Mouse (Mus musculus) heart, embryonic 10.5 days (tissue): Measurements from ENCODE around the gene 4930595D18Rik. TPM values are rescaled to one million over a fixed set of nuclear protein-coding genes. Genes with fewer than 3 reads are reported as not detected.
A peak's percentile ranks its signal among the peaks of the same experiment; 100 is the strongest.

Source experiments
- DNase-seq: peaks from one replicate; pipeline ENCODE4 v3.0.0-alpha.2; 2017; ENCODE audit warnings: low spot score
- H3K27ac ChIP-seq: fragments of 300-500 bp; sonication (generic); 2 replicates; pipeline ENCODE4 v1.5.1; 2016; ENCODE audit warnings: mild to moderate bottlenecking
- H3K27me3 ChIP-seq: fragments of 300-500 bp; sonication (generic); 2 replicates; pipeline ENCODE4 v1.6.1; 2016; ENCODE audit warnings: mild to moderate bottlenecking; ENCODE audit not compliant: poor library complexity, insufficient read depth, severe bottlenecking
- H3K36me3 ChIP-seq: fragments of 300-500 bp; sonication (generic); 2 replicates; pipeline ENCODE4 v1.6.1; 2016; ENCODE audit warnings: mild to moderate bottlenecking, moderate library complexity
- H3K4me1 ChIP-seq: fragments of 300-500 bp; sonication (generic); 2 replicates; pipeline ENCODE4 v1.6.1; 2016; ENCODE audit warnings: mild to moderate bottlenecking
- H3K4me3 ChIP-seq: fragments of 300-500 bp; sonication (generic); 2 replicates; pipeline ENCODE4 v1.5.1; 2016; ENCODE audit warnings: mild to moderate bottlenecking, moderate library complexity
- H3K9me3 ChIP-seq: fragments of 300-500 bp; sonication (generic); 2 replicates; pipeline ENCODE4 v1.6.1; 2016; ENCODE audit warnings: mild to moderate bottlenecking, moderate library complexity
- WGBS: fragments of 180-500 bp; shearing (Covaris S2); methylation state at CpG from one replicate; pipeline ENCODE4 v1.1.7; 2016; 5-methylcytosine and 5-hydroxymethylcytosine counted together
- polyA plus RNA-seq: library from polyadenylated mRNA; unstranded; fragments of >200 nt; fragmentation: Nextera tagmentation; extraction: Ambion mirVana; gene quantifications from 2 replicates; pipeline ENCODE4 v1.2.1, GENCODE M21; 2016

The 4930595D18Rik gene
- polyA plus RNA-seq: not detected in 2 replicates

DNA sequence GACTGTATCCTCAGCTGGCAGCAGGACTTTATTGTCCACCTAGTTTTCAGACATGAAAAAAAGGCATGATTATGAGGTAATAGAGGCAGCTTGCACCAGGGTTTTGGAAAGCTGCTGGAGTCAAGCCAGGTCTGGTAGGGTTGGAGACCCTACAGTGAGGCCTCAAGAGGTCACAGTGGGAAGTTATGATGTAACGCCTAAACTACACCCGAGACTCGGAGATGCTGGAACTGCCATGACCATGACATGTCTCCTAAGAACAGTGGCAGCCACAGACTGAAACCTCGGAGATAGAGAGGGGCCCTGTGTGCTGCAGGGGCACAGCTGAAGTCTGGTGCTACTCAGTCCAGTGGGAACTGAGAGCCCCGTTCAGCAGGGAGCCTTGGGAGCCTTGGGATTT, at the start of gene 4930595D18Rik:
TSS of gene 4930595D18Rik (minus strand) at position 16 of the 400 bp plus-strand sequence.
- no peak within 1 kb of the TSS for H3K4me3 ChIP-seq
- H3K36me3 ChIP-seq: no peaks in the 10 kb centered on the region
- no peaks in the 10 kb centered on the region for H3K27me3 ChIP-seq
- WGBS: 58% methylated on average over 5 of the region's 5 CpGs
- H3K9me3 ChIP-seq: no peaks in the 10 kb centered on the region
- DNase-seq: no peak
- H3K4me1 ChIP-seq: peaks cover 14% of the 10 kb centered on the region; the same call in 1 of the 2 replicates
- H3K27ac ChIP-seq: no peak within 1 kb of the TSS

DNA sequence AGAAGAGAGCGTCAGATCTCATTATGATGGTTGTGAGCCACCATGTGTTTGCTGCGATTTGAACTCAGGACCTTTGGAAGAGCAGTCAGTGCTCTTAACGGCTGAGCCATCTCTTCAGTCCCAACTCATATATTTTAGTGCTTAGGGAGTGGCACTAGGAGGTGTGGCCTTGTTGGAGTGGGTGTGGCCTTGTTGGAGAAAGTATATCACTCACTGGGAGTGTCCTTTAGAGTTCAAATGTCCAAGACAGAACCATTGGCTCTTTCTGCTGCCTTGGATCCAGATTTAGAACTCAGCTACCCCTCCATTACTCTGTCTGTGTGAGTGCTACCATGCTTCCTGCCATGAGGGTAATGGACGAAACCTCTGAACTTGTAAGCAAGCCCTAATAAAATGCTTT, 49.5 kb upstream of the 4930595D18Rik start:
- no peak for DNase-seq
- WGBS: 88% methylated on average over 4 of the region's 4 CpGs
- peak overlapping the region; percentile 2; the same call in 1 of the 2 replicates for H3K27ac ChIP-seq
- H3K9me3 ChIP-seq: no peaks in the 10 kb centered on the region
- H3K4me1 ChIP-seq: peaks cover 19% of the 10 kb centered on the region
- peaks cover 17% of the 10 kb centered on the region for H3K36me3 ChIP-seq
- no peaks in the 10 kb centered on the region for H3K27me3 ChIP-seq
- H3K4me3 ChIP-seq: no peak overlapping the region

- WGBS: 89% methylated on average over 2 of the region's 2 CpGs
- H3K27me3 ChIP-seq: no peaks in the 10 kb centered on the region
Observed at GRCm38 (mm10) chr12:111230793-111231192, 46.5 kb upstream of the 4930595D18Rik start.

DNA sequence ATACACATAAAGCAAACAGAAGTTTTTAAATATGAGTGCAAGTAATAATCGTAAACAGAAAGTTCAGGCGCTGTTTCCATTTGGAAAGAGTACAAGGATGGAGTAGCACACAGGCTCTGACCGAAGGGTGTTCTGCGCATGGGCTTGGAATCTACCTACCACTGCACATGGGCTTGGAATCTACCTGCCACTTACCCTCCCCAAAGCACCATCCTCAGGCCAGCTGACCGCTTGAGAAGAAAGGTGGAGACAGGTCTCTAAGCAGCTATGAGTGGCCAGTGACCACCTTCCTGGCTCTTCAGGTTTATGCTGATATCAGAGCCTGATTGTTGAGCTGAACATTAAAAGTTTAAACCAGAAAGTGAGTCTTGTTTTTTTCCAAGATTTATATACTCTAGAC, 44.2 kb upstream of the 4930595D18Rik start:
- no peaks in the 10 kb centered on the region for H3K27me3 ChIP-seq
- H3K36me3 ChIP-seq: no peaks in the 10 kb centered on the region
- H3K27ac ChIP-seq: no peak overlapping the region
- H3K4me1 ChIP-seq: peaks cover 16% of the 10 kb centered on the region
- H3K9me3 ChIP-seq: no peaks in the 10 kb centered on the region
- H3K4me3 ChIP-seq: no peak overlapping the region
- DNase-seq: no peak
- 88% methylated on average over 5 of the region's 5 CpGs for WGBS

More at GRCm38 (mm10) chr12:111230793-111231192, 46.5 kb upstream of the 4930595D18Rik start:
- no peak for DNase-seq
- H3K4me3 ChIP-seq: no peak overlapping the region
- H3K9me3 ChIP-seq: no peaks in the 10 kb centered on the region
- peaks cover 12% of the 10 kb centered on the region for H3K4me1 ChIP-seq
- 0 out of 2 replicates have a peak, but pooled peaks cover 1% of the 10 kb centered on the region for H3K36me3 ChIP-seq
- H3K27ac ChIP-seq: no peak overlapping the region

DNA sequence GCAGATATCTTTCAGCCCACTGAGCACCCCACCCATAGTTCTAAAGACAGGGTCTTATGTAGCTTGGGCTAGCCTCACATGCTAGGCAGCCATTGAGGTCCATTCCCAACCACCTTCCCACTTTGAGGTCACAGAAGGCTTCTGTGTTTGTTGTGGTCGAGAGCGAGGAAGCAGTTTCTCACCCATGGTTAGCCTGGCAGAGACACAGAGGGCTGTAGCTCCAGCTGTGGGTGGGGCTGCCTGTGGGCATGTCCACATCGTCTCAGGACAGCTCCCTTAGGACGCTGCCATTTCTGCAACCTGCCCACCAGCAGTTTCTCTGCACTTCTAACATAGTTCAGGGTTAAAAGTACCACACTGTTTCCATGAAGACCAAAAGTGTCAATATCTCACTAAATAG, 43.1 kb upstream of the 4930595D18Rik start:
- Histone ChIP-seq H3K4me3 (no peak overlapping the region), H3K27me3 (no peaks in the 10 kb centered on the region), H3K27ac (no peak overlapping the region), H3K9me3 (no peaks in the 10 kb centered on the region), H3K36me3 (peaks cover 2% of the 10 kb centered on the region), H3K4me1 (peaks cover 16% of the 10 kb centered on the region)
- 67% methylated on average over 4 of the region's 4 CpGs for WGBS
- DNase-seq: no peak

- no peak for DNase-seq
- WGBS: 65% methylated on average over 10 of the region's 10 CpGs
- peaks cover 8% of the 10 kb centered on the region; the same call in 1 of the 2 replicates for H3K9me3 ChIP-seq
- H3K4me3 ChIP-seq: no peak overlapping the region
- H3K27me3 ChIP-seq: no peaks in the 10 kb centered on the region
- H3K4me1 ChIP-seq: peaks cover 16% of the 10 kb centered on the region
- H3K27ac ChIP-seq: no peak overlapping the region
- H3K36me3 ChIP-seq: peaks cover 21% of the 10 kb centered on the region
Observed at GRCm38 (mm10) chr12:111225197-111225780, 41.0 kb upstream of the 4930595D18Rik start.

GRCm38 (mm10) chr12:111218867-111219266, 34.6 kb upstream of the 4930595D18Rik start:
- DNase-seq: no peak
- 90% methylated on average over 6 of the region's 6 CpGs for WGBS
- peaks cover 28% of the 10 kb centered on the region for H3K36me3 ChIP-seq
- peaks cover 8% of the 10 kb centered on the region; the same call in 1 of the 2 replicates for H3K9me3 ChIP-seq
- no peak overlapping the region for H3K27ac ChIP-seq
- no peak overlapping the region for H3K4me3 ChIP-seq
- no peaks in the 10 kb centered on the region for H3K27me3 ChIP-seq
- H3K4me1 ChIP-seq: 0 out of 2 replicates have a peak, but pooled peaks cover 1% of the 10 kb centered on the region

GRCm38 (mm10) chr12:111211729-111212128, 27.4 kb upstream of the 4930595D18Rik start:
- 0 out of 2 replicates have a peak, but pooled peaks cover 7% of the 10 kb centered on the region for H3K4me1 ChIP-seq
- H3K36me3 ChIP-seq: no peaks in the 10 kb centered on the region
- H3K9me3 ChIP-seq: no peaks in the 10 kb centered on the region
- no peak overlapping the region for H3K27ac ChIP-seq
- 77% methylated on average over 5 of the region's 5 CpGs for WGBS
- no peaks in the 10 kb centered on the region for H3K27me3 ChIP-seq
- DNase-seq: no peak
- no peak overlapping the region for H3K4me3 ChIP-seq

- H3K4me1 ChIP-seq: no peaks in the 10 kb centered on the region
- H3K36me3 ChIP-seq: no peaks in the 10 kb centered on the region
- no peak overlapping the region for H3K4me3 ChIP-seq
- no peak for DNase-seq
- no peaks in the 10 kb centered on the region for H3K9me3 ChIP-seq
- H3K27ac ChIP-seq: no peak overlapping the region
- H3K27me3 ChIP-seq: no peaks in the 10 kb centered on the region
- 81% methylated on average over 3 of the region's 3 CpGs for WGBS
Observed at GRCm38 (mm10) chr12:111207641-111208040, 23.4 kb upstream of the 4930595D18Rik start.

GRCm38 (mm10) chr12:111203945-111204344, 19.7 kb upstream of the 4930595D18Rik start:
- 87% methylated on average over 3 of the region's 3 CpGs for WGBS
- DNase-seq: no peak
- no peaks in the 10 kb centered on the region for H3K9me3 ChIP-seq

GRCm38 (mm10) chr12:111203076-111203475, 18.8 kb upstream of the 4930595D18Rik start:
- no peak overlapping the region for H3K27ac ChIP-seq
- no peak for DNase-seq
- no peak overlapping the region for H3K4me3 ChIP-seq
- peaks cover 9% of the 10 kb centered on the region for H3K4me1 ChIP-seq
- WGBS: 81% methylated on average over 10 of the region's 10 CpGs
- H3K27me3 ChIP-seq: no peaks in the 10 kb centered on the region
- no peaks in the 10 kb centered on the region for H3K9me3 ChIP-seq
- no peaks in the 10 kb centered on the region for H3K36me3 ChIP-seq

More at GRCm38 (mm10) chr12:111203945-111204344, 19.7 kb upstream of the 4930595D18Rik start:
- H3K27ac ChIP-seq: no peak overlapping the region
- H3K27me3 ChIP-seq: no peaks in the 10 kb centered on the region
- H3K36me3 ChIP-seq: no peaks in the 10 kb centered on the region
- H3K4me3 ChIP-seq: no peak overlapping the region
- peaks cover 9% of the 10 kb centered on the region for H3K4me1 ChIP-seq

DNA sequence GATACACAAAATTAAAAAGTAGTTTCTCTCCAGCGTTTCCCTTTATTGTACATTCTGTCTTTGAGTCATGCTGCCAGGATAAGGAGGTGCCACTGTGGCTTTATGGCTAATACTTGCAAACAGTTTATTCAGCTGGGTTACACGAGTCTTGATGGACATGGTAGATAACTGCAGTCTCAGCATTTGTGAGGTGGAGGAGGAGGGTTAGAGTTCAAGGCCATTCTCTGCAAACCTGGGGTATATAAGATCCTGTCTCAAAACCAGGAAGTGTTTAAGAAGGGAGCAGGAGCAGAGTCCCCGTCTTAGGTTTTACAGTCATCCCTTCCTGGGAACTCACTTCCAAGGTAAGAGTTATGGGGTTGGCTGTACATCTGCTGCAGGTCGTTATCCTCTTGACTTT, 12.3 kb upstream of the 4930595D18Rik start:
- no peaks in the 10 kb centered on the region for H3K27me3 ChIP-seq
- no peaks in the 10 kb centered on the region for H3K36me3 ChIP-seq
- WGBS: 78% methylated on average over 4 of the region's 4 CpGs
- H3K27ac ChIP-seq: no peak overlapping the region
- DNase-seq: no peak
- H3K4me3 ChIP-seq: no peak overlapping the region
- H3K4me1 ChIP-seq: peaks cover 14% of the 10 kb centered on the region
- H3K9me3 ChIP-seq: no peaks in the 10 kb centered on the region

- Histone ChIP-seq H3K9me3 (no peaks in the 10 kb centered on the region), H3K27ac (no peak overlapping the region), H3K27me3 (no peaks in the 10 kb centered on the region), H3K36me3 (no peaks in the 10 kb centered on the region), H3K4me3 (no peak overlapping the region), H3K4me1 (peaks cover 9% of the 10 kb centered on the region)
- no peak for DNase-seq
- WGBS: 75% methylated on average over 9 of the region's 9 CpGs
Observed at GRCm38 (mm10) chr12:111193331-111193730, 9.0 kb upstream of the 4930595D18Rik start.
